Mouse (Mus musculus) liver, embryonic 13.5 days (tissue): ENCODE results near the gene Dnah17. TPM values are rescaled to one million over a fixed set of nuclear protein-coding genes. Genes with fewer than 3 reads are reported as not detected.

Experiments
- ATAC-seq: fragments of 200-750 bp; cut with Nextera tagmentation; 2 replicates; pipeline ENCODE4 v1.8.0; 2017; ENCODE audit warnings: low read depth, mild to moderate bottlenecking, moderate number of reproducible peaks, moderate library complexity
- DNase-seq: peaks from one replicate; pipeline ENCODE4 v3.0.0; 2022
- H3K27ac ChIP-seq: fragments of 300-500 bp; sonication (generic); 2 replicates; pipeline ENCODE4 v1.5.1; 2015; ENCODE audit warnings: moderate library complexity, mild to moderate bottlenecking, inconsistent platforms
- H3K27me3 ChIP-seq: fragments of 300-500 bp; sonication (generic); 2 replicates; pipeline ENCODE4 v1.6.1; 2015; ENCODE audit warnings: mild to moderate bottlenecking, inconsistent platforms
- H3K36me3 ChIP-seq: fragments of 300-500 bp; sonication (generic); 2 replicates; pipeline ENCODE4 v1.6.1; 2015; ENCODE audit warnings: mild to moderate bottlenecking, inconsistent platforms
- H3K4me1 ChIP-seq: fragments of 300-500 bp; sonication (generic); replicated peaks from 2 replicates; pipeline ENCODE4 v1.6.1; 2015; ENCODE audit warnings: inconsistent platforms
- H3K4me2 ChIP-seq: fragments of 300-500 bp; sonication (generic); 2 replicates; pipeline ENCODE4 v1.6.1; 2015; ENCODE audit warnings: inconsistent platforms, mild to moderate bottlenecking, moderate library complexity
- H3K4me3 ChIP-seq: fragments of 300-500 bp; sonication (generic); replicated peaks from 2 replicates; pipeline ENCODE4 v1.5.1; 2015; ENCODE audit warnings: mild to moderate bottlenecking, inconsistent platforms
- H3K9ac ChIP-seq: fragments of 300-500 bp; sonication (generic); 2 replicates; pipeline ENCODE4 v1.6.1; 2015; ENCODE audit warnings: mild to moderate bottlenecking, inconsistent platforms
- H3K9me3 ChIP-seq: fragments of 300-500 bp; sonication (generic); replicated peaks from 2 replicates; pipeline ENCODE4 v1.6.1; 2016; ENCODE audit warnings: inconsistent platforms
- WGBS: fragments of 180-500 bp; shearing (Covaris S2); methylation state at CpG from one replicate; pipeline ENCODE4 v1.1.7; 2015; ENCODE audit not compliant: insufficient replicate concordance; 5-methylcytosine and 5-hydroxymethylcytosine counted together
- polyA plus RNA-seq: library from polyadenylated mRNA; unstranded; fragments of >200 nt; fragmentation: Nextera tagmentation; extraction: Ambion mirVana; gene quantifications from 2 replicates; pipeline ENCODE4 v1.2.1, GENCODE M21; 2015

The Dnah17 gene
- polyA plus RNA-seq, 1 experiment from 2014 or later: 0.07 TPM

DNA sequence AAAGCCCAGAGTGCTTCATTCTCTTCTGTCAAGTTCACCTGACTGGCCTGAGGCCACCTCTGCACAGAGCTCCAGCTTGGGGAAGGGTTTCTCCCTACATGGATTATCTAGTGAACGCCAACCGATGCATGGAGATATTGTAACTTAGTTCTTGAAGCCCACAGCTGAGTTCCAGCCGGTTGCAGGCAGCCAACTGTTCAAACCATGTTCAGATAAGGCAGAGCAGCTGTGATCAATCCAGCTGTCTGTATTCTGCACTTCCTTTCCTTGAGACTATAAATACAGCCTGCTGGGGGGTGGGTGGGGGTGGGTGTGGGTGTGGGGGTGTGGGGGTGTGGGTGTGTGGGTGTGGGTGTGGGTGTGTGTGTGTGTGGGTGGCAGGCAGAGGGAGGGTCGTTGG, 45.3 kb downstream of the Dnah17 start:
- H3K27ac ChIP-seq: no peak overlapping the region

DNA sequence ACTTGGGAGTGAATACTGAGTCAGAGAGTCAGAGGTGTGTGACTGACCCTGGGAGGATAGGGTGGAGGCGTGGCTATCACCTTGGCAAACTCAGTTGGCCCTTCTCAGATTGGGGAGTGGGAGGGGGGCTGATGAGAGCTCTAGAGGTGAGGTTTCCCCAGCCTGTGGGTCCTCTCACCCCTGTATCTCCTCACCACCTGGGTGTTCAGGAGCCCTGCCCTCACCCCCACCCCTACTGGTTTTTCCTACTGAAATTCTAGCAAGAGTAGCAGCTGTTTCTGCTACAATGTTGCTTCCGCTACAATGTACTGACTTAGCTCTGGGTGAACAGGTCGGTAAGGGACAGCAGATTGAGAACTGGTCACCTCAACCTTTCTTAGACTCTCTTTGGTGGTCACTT, 46.2 kb downstream of the Dnah17 start:
- Histone ChIP-seq H3K27ac (no peak overlapping the region), H3K4me2 (no peak overlapping the region), H3K4me1 (no peaks in the 10 kb centered on the region; the same call in 1 of the 2 replicates), H3K36me3 (no peaks in the 10 kb centered on the region), H3K27me3 (no peaks in the 10 kb centered on the region; the same call in 1 of the 2 replicates), H3K4me3 (no peak overlapping the region), H3K9ac (no peak overlapping the region), H3K9me3 (no peaks in the 10 kb centered on the region)
- DNase-seq: no peak
- 62% methylated on average over 3 of the region's 3 CpGs for WGBS
- ATAC-seq: no peak

More for the DNA sequence above, 45.3 kb downstream of the Dnah17 start:
- H3K4me2 ChIP-seq: no peak overlapping the region
- no peak for ATAC-seq
- H3K36me3 ChIP-seq: no peaks in the 10 kb centered on the region
- H3K9ac ChIP-seq: no peak overlapping the region
- H3K27me3 ChIP-seq: no peaks in the 10 kb centered on the region; the same call in 1 of the 2 replicates
- DNase-seq: no peak
- H3K4me1 ChIP-seq: no peaks in the 10 kb centered on the region; the same call in 1 of the 2 replicates
- H3K9me3 ChIP-seq: no peaks in the 10 kb centered on the region
- 25% methylated on average over 4 of the region's 4 CpGs for WGBS
- H3K4me3 ChIP-seq: no peak overlapping the region

DNA sequence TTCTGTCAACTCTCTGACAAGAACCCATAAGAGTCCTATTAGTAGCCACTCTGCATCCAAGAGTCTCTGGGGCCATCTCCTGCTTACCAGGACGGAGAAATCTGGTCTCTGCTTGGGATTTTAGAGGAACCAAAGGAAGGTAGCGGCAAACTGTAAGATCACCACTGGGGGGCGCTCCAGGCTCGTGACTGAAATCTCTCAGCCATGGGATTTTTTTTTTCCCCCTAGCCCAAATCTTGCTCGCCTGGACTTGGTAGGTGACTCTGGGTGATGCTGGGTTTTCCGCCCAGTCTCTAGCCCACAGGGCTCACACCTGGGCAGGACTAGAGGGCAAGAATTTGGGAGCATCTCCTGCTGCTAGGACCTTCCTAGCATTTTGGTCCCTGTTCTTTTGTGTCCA, 46.6 kb downstream of the Dnah17 start:
- no peaks in the 10 kb centered on the region; the same call in 1 of the 2 replicates for H3K27me3 ChIP-seq
- no peak overlapping the region for H3K27ac ChIP-seq
- DNase-seq (peak; percentile 15), ATAC-seq (no peak)
- H3K9ac ChIP-seq: no peak overlapping the region
- H3K36me3 ChIP-seq: no peaks in the 10 kb centered on the region
- H3K4me2 ChIP-seq: no peak overlapping the region
- no peak overlapping the region for H3K4me3 ChIP-seq
- H3K9me3 ChIP-seq: no peaks in the 10 kb centered on the region
- no peaks in the 10 kb centered on the region; the same call in 1 of the 2 replicates for H3K4me1 ChIP-seq
- WGBS: 4% methylated on average over 6 of the region's 6 CpGs

DNA sequence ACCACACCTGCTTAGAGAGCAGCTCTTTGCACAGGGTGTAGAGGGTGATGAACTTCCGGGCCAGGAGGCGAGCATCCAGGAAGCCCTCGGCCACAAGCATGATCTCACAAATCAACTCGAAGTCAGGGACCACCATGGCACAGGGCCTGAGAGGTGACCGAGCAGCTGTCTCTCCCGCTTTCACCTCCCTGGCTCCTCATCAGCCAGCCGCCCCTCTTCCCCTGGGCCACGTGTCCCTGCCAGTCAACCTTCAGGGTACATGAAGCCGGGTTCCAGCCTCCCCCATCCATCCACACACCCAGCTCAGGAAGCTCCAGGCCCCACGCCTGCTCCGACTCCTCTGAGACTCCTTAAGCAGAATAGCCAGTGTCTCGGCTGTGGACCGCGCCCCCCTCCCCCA, 48.1 kb downstream of the Dnah17 start:
- Histone ChIP-seq H3K27ac (no peak overlapping the region), H3K27me3 (no peaks in the 10 kb centered on the region; the same call in 1 of the 2 replicates), H3K4me3 (no peak overlapping the region), H3K4me2 (no peak overlapping the region), H3K4me1 (no peaks in the 10 kb centered on the region; the same call in 1 of the 2 replicates), H3K9me3 (no peaks in the 10 kb centered on the region), H3K36me3 (no peaks in the 10 kb centered on the region), H3K9ac (no peak overlapping the region)
- no peak for DNase-seq
- no peak for ATAC-seq
- 74% methylated on average over 14 of the region's 14 CpGs for WGBS

DNA sequence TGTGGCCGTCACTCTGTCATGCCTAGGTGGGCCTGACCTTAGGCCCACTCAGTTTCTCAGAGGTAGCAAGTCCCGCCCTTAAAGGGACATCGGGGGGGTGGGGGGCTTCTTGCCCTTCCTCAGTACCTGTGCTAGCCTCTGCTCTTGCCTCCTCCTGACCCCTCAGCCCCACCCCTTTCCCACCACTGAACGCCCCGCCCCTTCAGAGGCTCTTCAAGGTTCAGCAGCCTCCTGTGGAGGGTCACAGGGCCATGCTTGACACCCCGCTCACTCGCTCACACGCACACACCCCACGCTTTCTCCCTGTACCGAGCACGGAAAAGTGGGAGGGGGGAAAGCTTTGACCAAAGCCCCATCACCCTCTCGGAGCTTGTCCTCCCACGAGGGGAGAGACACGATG, 50.7 kb downstream of the Dnah17 start:
- Histone ChIP-seq H3K4me2 (no peak overlapping the region), H3K4me3 (no peak overlapping the region), H3K27me3 (no peaks in the 10 kb centered on the region; the same call in 1 of the 2 replicates), H3K36me3 (no peaks in the 10 kb centered on the region), H3K9ac (no peak overlapping the region), H3K9me3 (no peaks in the 10 kb centered on the region), H3K4me1 (no peaks in the 10 kb centered on the region; the same call in 1 of the 2 replicates), H3K27ac (no peak overlapping the region)
- no peak for DNase-seq
- no peak for ATAC-seq
- WGBS: 69% methylated on average over 14 of the region's 14 CpGs

DNA sequence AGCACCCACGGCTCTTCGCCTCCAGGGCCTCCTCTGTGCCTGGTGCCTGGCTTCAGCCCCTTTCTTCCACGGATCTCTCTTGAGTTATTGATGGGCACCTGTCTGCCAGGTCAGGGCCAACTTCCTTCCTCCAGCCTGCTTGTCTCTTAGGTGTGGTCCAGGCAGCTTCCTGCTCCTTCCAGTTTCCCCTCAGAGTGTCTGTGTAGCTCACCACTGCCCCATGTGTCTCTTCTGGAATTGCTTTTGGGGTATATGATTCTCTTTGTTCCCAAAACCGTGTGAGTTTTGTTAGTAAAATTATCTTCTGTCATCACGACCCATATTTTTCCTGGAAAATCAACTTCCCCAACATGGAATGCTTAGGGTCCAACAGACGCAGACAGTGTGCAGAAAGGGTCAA, 53.5 kb downstream of the Dnah17 start:
- H3K9me3 ChIP-seq: no peaks in the 10 kb centered on the region
- WGBS: 53% methylated on average over 6 of the region's 6 CpGs
- no peaks in the 10 kb centered on the region for H3K27me3 ChIP-seq
- no peak overlapping the region for H3K4me2 ChIP-seq
- no peak overlapping the region for H3K27ac ChIP-seq
- ATAC-seq (no peak), DNase-seq (no peak)
- no peak overlapping the region for H3K4me3 ChIP-seq
- H3K9ac ChIP-seq: no peak overlapping the region
- H3K36me3 ChIP-seq: no peaks in the 10 kb centered on the region
- 0 out of 2 replicates have a peak, but pooled peaks cover 4% of the 10 kb centered on the region for H3K4me1 ChIP-seq

DNA sequence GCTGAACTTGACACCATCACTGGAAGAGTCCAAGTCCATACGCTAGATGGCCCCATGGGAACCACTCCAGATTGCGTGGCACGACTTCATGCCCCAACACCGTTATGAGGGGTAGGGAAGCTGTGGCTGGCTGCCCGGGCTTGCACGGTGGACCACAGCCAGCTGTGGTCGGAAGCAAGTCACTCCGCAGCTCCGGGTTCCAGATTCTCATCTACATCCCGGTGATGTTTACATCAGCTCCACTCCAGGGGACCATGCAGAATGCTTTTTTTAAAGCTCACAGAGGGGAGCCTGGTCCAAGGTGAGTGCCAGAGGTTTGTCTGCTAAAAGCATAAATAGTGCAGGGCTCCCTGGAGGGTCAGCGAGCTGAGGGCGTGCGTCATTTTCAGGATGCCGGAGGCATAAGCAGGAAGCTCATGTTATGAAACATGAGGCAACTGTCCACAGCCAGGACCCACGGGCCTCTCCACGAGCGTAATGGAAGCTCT, 55.4 kb downstream of the Dnah17 start:
- Histone ChIP-seq H3K9me3 (no peaks in the 10 kb centered on the region), H3K9ac (no peak overlapping the region), H3K27me3 (no peaks in the 10 kb centered on the region), H3K4me3 (no peak overlapping the region), H3K36me3 (no peaks in the 10 kb centered on the region), H3K4me1 (0 out of 2 replicates have a peak, but pooled peaks cover 4% of the 10 kb centered on the region), H3K27ac (no peak overlapping the region), H3K4me2 (no peak overlapping the region)
- 59% methylated on average over 17 of the region's 17 CpGs for WGBS
- ATAC-seq (no peak), DNase-seq (no peak)

DNA sequence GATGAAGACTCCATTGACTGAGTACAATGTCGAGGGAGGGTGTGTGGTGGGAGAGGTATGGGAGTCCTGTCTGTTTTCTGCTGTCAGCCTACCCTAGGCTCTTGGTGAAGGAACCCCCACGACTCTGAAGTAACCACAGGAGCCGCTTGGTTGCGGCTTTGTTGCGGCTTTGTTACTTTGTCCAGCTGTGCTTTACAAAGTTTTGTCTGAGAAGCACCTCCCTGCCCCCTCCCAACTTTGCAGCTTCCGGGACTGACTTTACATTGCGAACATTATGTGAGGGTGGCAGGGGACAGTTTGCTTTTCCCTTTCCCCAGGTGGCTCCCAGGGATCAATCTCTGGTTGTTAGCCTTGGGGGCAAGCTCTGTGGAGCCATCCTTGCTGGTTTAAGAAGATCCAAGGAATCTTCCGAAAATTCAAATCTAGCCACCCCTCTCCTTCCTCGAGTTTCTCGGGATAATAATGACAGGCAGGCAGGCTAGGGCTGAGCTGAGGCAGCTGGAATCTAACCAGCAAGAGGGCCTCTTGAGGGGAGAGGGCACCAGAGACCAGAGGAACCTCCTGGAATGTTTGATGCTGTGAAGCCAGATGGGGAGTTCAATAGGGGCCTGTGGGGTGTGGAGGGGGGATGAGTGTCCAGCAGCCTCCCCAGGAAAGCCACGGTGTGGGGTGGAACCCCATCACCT, 59.1 kb downstream of the Dnah17 start:
- Histone ChIP-seq H3K27me3 (no peaks in the 10 kb centered on the region), H3K4me2 (no peak overlapping the region), H3K4me1 (0 out of 2 replicates have a peak, but pooled peaks cover 4% of the 10 kb centered on the region), H3K27ac (no peak overlapping the region), H3K9ac (no peak overlapping the region), H3K9me3 (no peaks in the 10 kb centered on the region), H3K4me3 (no peak overlapping the region), H3K36me3 (no peaks in the 10 kb centered on the region)
- ATAC-seq (no peak), DNase-seq (no peak)
- 47% methylated on average over 11 of the region's 11 CpGs for WGBS

DNA sequence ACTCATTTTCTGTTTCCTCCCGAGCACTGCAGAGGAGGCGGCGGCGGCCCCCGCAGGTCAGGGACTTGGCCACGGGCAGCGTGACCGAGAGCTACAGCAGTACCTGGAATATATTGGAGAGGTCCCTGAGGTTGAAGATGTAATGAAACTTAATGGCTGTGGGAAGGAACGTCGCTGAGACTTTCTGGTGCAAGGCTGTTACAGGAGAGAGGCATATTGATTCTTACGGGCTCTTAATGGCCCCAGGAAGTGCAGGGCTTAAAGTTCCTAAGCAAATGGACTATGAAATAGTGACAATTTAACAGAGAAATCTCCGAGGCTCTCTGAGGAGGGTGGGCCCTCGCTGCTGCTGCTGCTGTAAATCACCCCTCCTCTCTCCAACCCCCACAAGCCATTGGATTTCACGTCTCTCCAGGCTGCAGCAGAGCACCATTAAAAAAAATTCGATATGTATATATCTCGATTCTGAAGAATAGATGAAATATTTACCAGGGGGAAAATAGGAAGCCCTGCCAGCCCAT, 61.6 kb downstream of the Dnah17 start:
- H3K9me3 ChIP-seq: no peaks in the 10 kb centered on the region
- WGBS: 69% methylated on average over 16 of the region's 16 CpGs
- ATAC-seq (no peak), DNase-seq (no peak)
- H3K4me1 ChIP-seq: 0 out of 2 replicates have a peak, but pooled peaks cover 4% of the 10 kb centered on the region
- H3K27me3 ChIP-seq: 0 out of 2 replicates have a peak, but pooled peaks cover 3% of the 10 kb centered on the region
- no peak overlapping the region for H3K4me3 ChIP-seq
- no peak overlapping the region for H3K9ac ChIP-seq
- H3K27ac ChIP-seq: no peak overlapping the region
- no peaks in the 10 kb centered on the region for H3K36me3 ChIP-seq
- no peak overlapping the region for H3K4me2 ChIP-seq

DNA sequence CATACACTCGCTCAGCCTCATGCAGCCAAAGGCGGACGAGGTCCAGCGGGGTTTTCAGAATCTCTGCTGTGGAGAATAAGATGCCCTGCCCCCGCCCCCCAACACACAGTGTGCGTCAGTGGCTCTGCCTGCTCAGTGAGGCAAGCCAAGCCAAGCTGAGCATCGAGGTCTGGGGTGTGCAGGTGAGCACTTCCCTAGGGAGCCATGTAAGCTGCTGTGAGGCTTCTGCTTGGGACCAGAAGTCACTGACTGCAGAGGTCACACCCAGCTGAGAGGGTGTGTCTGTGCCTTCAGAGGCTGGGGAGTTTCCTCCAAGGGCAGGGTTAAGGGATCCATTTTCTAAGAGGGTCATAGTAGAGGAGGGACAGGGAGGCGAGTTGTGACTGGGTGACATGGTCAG, 62.8 kb downstream of the Dnah17 start:
- DNase-seq (no peak), ATAC-seq (no peak)
- 59% methylated on average over 8 of the region's 8 CpGs for WGBS
- Histone ChIP-seq H3K4me2 (no peak overlapping the region), H3K4me3 (no peak overlapping the region), H3K27ac (no peak overlapping the region), H3K27me3 (0 out of 2 replicates have a peak, but pooled peaks cover 3% of the 10 kb centered on the region), H3K9ac (no peak overlapping the region), H3K36me3 (no peaks in the 10 kb centered on the region), H3K9me3 (no peaks in the 10 kb centered on the region), H3K4me1 (no peaks in the 10 kb centered on the region)

DNA sequence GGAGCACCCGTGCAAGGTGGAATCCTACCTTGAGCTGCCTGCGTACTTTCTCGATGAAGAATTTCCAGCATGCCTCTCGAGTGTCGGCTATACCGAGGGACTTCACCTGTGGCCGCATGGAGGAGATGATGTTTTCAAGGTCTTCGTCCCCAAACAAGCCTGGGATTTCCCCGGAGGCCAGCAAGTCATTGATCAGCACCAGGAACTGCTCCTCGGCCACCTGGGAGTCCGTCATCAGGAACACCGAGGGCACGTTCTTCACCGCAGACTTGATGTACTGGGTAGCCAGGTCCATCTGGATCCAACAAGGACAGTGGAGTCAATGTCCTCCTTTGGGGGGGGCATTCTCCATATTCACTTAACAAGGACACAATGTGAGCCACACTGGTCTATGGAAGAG, 70.4 kb downstream of the Dnah17 start:
- no peak overlapping the region for H3K9ac ChIP-seq
- no peak overlapping the region for H3K27ac ChIP-seq
- no peaks in the 10 kb centered on the region for H3K36me3 ChIP-seq
- ATAC-seq (no peak), DNase-seq (no peak)
- 0 out of 2 replicates have a peak, but pooled peaks cover 3% of the 10 kb centered on the region for H3K27me3 ChIP-seq
- no peaks in the 10 kb centered on the region for H3K4me1 ChIP-seq
- H3K9me3 ChIP-seq: no peaks in the 10 kb centered on the region
- H3K4me3 ChIP-seq: no peak overlapping the region
- 63% methylated on average over 14 of the region's 14 CpGs for WGBS
- H3K4me2 ChIP-seq: no peak overlapping the region
